Mouse (Mus musculus): Measurements from ENCODE around the gene Myh2. TPM values are rescaled to one million over a fixed set of nuclear protein-coding genes. Genes with fewer than 3 reads are reported as not detected.

Myh2 gene
- polyA plus RNA-seq (2012; rRNA removed): not detected in 2 replicates

GRCm38 (mm10) chr11:67170727-67171126 is at the start of gene Myh2:
Myh2 (plus strand) TSS chr11:67171027.
- TF ChIP-seq POLR2A (IDR thresholded peaks at IDR 0.05; ENCODE audit: low read depth, low read length) (no peak), CTCF (IDR thresholded peaks at IDR 0.05; ENCODE audit: extremely low read depth, insufficient read length, insufficient replicate concordance, low read depth, low read length) (no peak)
- Histone ChIP-seq H3K4me1 (ENCODE audit: control insufficient read depth, insufficient read depth, insufficient read length, low read length) (no peaks in the 10 kb centered on the region), H3K27me3 (ENCODE audit: control insufficient read depth, insufficient read depth, low read length) (no peaks in the 10 kb centered on the region), H3K4me3 (ENCODE audit: low read depth, low read length) (no peak within 1 kb of the TSS), H3K27ac (ENCODE audit: insufficient read depth, low read depth, low read length) (no peak within 1 kb of the TSS), H3K36me3 (ENCODE audit: control insufficient read depth, insufficient read depth, low read length) (no peaks in the 10 kb centered on the region)
- 79% methylated on average over 14 of the region's 14 CpGs for WGBS

GRCm38 (mm10) chr11:67124943-67125342 is 45.9 kb upstream of the Myh2 start:
- H3K4me3 ChIP-seq (ENCODE audit: low read depth, low read length): no peak overlapping the region
- WGBS: 83% methylated on average over 7 of the region's 7 CpGs
- no peaks in the 10 kb centered on the region for H3K27me3 ChIP-seq (ENCODE audit: control insufficient read depth, insufficient read depth, low read length)
- no peaks in the 10 kb centered on the region for H3K36me3 ChIP-seq (ENCODE audit: control insufficient read depth, insufficient read depth, low read length)
- H3K4me1 ChIP-seq (ENCODE audit: control insufficient read depth, insufficient read depth, insufficient read length, low read length): no peaks in the 10 kb centered on the region
- no peak overlapping the region for H3K27ac ChIP-seq (ENCODE audit: insufficient read depth, low read depth, low read length)
- no peak for TF ChIP-seq POLR2A (IDR thresholded peaks at IDR 0.05; ENCODE audit: low read depth, low read length)
- TF ChIP-seq CTCF (IDR thresholded peaks at IDR 0.05; ENCODE audit: extremely low read depth, insufficient read length, insufficient replicate concordance, low read depth, low read length): no peak

- WGBS: 81% methylated on average over 17 of the region's 17 CpGs
- Histone ChIP-seq H3K27ac (ENCODE audit: insufficient read depth, low read depth, low read length) (no peak overlapping the region), H3K4me1 (ENCODE audit: control insufficient read depth, insufficient read depth, insufficient read length, low read length) (no peaks in the 10 kb centered on the region), H3K27me3 (ENCODE audit: control insufficient read depth, insufficient read depth, low read length) (no peaks in the 10 kb centered on the region), H3K4me3 (ENCODE audit: low read depth, low read length) (no peak overlapping the region), H3K36me3 (ENCODE audit: control insufficient read depth, insufficient read depth, low read length) (no peaks in the 10 kb centered on the region)
- TF ChIP-seq POLR2A (IDR thresholded peaks at IDR 0.05; ENCODE audit: low read depth, low read length): no peak
- no peak for TF ChIP-seq CTCF (IDR thresholded peaks at IDR 0.05; ENCODE audit: extremely low read depth, insufficient read length, insufficient replicate concordance, low read depth, low read length)
Measured at GRCm38 (mm10) chr11:67125361-67125760, 45.5 kb upstream of the Myh2 start.

- H3K4me3 ChIP-seq (ENCODE audit: low read depth, low read length): no peak overlapping the region
- no peaks in the 10 kb centered on the region for H3K4me1 ChIP-seq (ENCODE audit: control insufficient read depth, insufficient read depth, insufficient read length, low read length)
- H3K36me3 ChIP-seq (ENCODE audit: control insufficient read depth, insufficient read depth, low read length): no peaks in the 10 kb centered on the region
- H3K27ac ChIP-seq (ENCODE audit: insufficient read depth, low read depth, low read length): no peak overlapping the region
- TF ChIP-seq CTCF (IDR thresholded peaks at IDR 0.05; ENCODE audit: extremely low read depth, insufficient read length, insufficient replicate concordance, low read depth, low read length): no peak
- TF ChIP-seq POLR2A (IDR thresholded peaks at IDR 0.05; ENCODE audit: low read depth, low read length): no peak
- H3K27me3 ChIP-seq (ENCODE audit: control insufficient read depth, insufficient read depth, low read length): no peaks in the 10 kb centered on the region
- 65% methylated on average over 2 of the region's 2 CpGs for WGBS
Measured at GRCm38 (mm10) chr11:67133526-67133925, 37.3 kb upstream of the Myh2 start.

- Histone ChIP-seq H3K4me1 (ENCODE audit: control insufficient read depth, insufficient read depth, insufficient read length, low read length) (no peaks in the 10 kb centered on the region), H3K4me3 (ENCODE audit: low read depth, low read length) (no peak overlapping the region), H3K36me3 (ENCODE audit: control insufficient read depth, insufficient read depth, low read length) (no peaks in the 10 kb centered on the region), H3K27ac (ENCODE audit: insufficient read depth, low read depth, low read length) (no peak overlapping the region), H3K27me3 (ENCODE audit: control insufficient read depth, insufficient read depth, low read length) (no peaks in the 10 kb centered on the region)
- TF ChIP-seq POLR2A (IDR thresholded peaks at IDR 0.05; ENCODE audit: low read depth, low read length) (no peak), CTCF (IDR thresholded peaks at IDR 0.05; ENCODE audit: extremely low read depth, insufficient read length, insufficient replicate concordance, low read depth, low read length) (no peak)
- 72% methylated on average over 6 of the region's 6 CpGs for whole genome bisulfite sequencing
Measured at GRCm38 (mm10) chr11:67134654-67135053, 36.2 kb upstream of the Myh2 start.

GRCm38 (mm10) chr11:67135532-67135931 is 35.3 kb upstream of the Myh2 start:
- Histone ChIP-seq H3K36me3 (ENCODE audit: control insufficient read depth, insufficient read depth, low read length) (no peaks in the 10 kb centered on the region), H3K4me1 (ENCODE audit: control insufficient read depth, insufficient read depth, insufficient read length, low read length) (no peaks in the 10 kb centered on the region), H3K27me3 (ENCODE audit: control insufficient read depth, insufficient read depth, low read length) (no peaks in the 10 kb centered on the region), H3K27ac (ENCODE audit: insufficient read depth, low read depth, low read length) (no peak overlapping the region), H3K4me3 (ENCODE audit: low read depth, low read length) (no peak overlapping the region)
- TF ChIP-seq POLR2A (IDR thresholded peaks at IDR 0.05; ENCODE audit: low read depth, low read length): no peak
- TF ChIP-seq CTCF (IDR thresholded peaks at IDR 0.05; ENCODE audit: extremely low read depth, insufficient read length, insufficient replicate concordance, low read depth, low read length): no peak
- WGBS: 92% methylated on average over 2 of the region's 2 CpGs

GRCm38 (mm10) chr11:67139556-67139955 is 31.3 kb upstream of the Myh2 start:
- no peak for TF ChIP-seq CTCF (IDR thresholded peaks at IDR 0.05; ENCODE audit: extremely low read depth, insufficient read length, insufficient replicate concordance, low read depth, low read length)
- TF ChIP-seq POLR2A (IDR thresholded peaks at IDR 0.05; ENCODE audit: low read depth, low read length): no peak
- Histone ChIP-seq H3K27me3 (ENCODE audit: control insufficient read depth, insufficient read depth, low read length) (no peaks in the 10 kb centered on the region; the same call in 1 of the 2 replicates), H3K4me1 (ENCODE audit: control insufficient read depth, insufficient read depth, insufficient read length, low read length) (no peaks in the 10 kb centered on the region), H3K27ac (ENCODE audit: insufficient read depth, low read depth, low read length) (no peak overlapping the region), H3K36me3 (ENCODE audit: control insufficient read depth, insufficient read depth, low read length) (no peaks in the 10 kb centered on the region), H3K4me3 (ENCODE audit: low read depth, low read length) (no peak overlapping the region)
- 67% methylated on average over 8 of the region's 8 CpGs for WGBS

Data from small intestine, adult 2 months (tissue).